Mouse (Mus musculus) cerebellum, adult 9-11 months (tissue): ENCODE measurements at regions not wholly inside any gene's neighbourhood (a gene's known extent, or its start where the extent isn't known, plus 50 kb on each side); places are given as distances from the start of the nearest gene placed in this dataset.

Experiments
- DNase-seq: peaks from one replicate; pipeline ENCODE4 v3.0.0; 2022

GRCm38 (mm10) chr3:104712711-104713110 lies 68.1 kb upstream of the Ppm1j start:
- DNase-seq: no peak

- DNase-seq: peak; percentile 64
Observed at GRCm38 (mm10) chr3:104713836-104714631, 66.8 kb upstream of the Ppm1j start.

- DNase-seq: peak; percentile 15
Observed at GRCm38 (mm10) chr3:104714679-104715326, 66.1 kb upstream of the Ppm1j start.
